Mouse (Mus musculus) adrenal gland, adult 8-10 months (tissue): Measurements from ENCODE around the gene Memo1. TPM values are rescaled to one million over a fixed set of nuclear protein-coding genes. Genes with fewer than 3 reads are reported as not detected.
A peak's percentile ranks its signal among the peaks of the same experiment; 100 is the strongest.
"Not testable (repeated sequence)": the region's sequence is repeated elsewhere in the genome, so short reads cannot be mapped to it uniquely, and the experiment has no call there.

Experiments used
- DNase-seq: peaks from one replicate; pipeline ENCODE4 v3.0.0; 2022
- total RNA-seq, 4 experiments: library from RNA; stranded (reverse); gene quantifications; 2 replicates each; pipeline ENCODE4 v1.2.4; 2022

Gene Memo1
- total RNA-seq, result 10 to 100 TPM; 86.6 to 96.8 (median 91.1) TPM

- DNase-seq, result peak; percentile 80
These were observed at the start of gene Memo1 for GRCm38 (mm10) chr17:74295026-74295970. TSS of gene Memo1 (minus strand) at chr17:74295521.

GRCm38 (mm10) chr17:74341151-74341550 lies 45.8 kb upstream of the Memo1 start:
- DNase-seq, result no peak

- peak; percentile 68 for DNase-seq
These were observed 43.9 kb upstream of the Memo1 start, which contains the start of gene Spast for GRCm38 (mm10) chr17:74338937-74339804. TSS of gene Spast (plus strand) at chr17:74338987.

GRCm38 (mm10) chr17:74338225-74338931 lies 43.1 kb upstream of the Memo1 start:
- peak; percentile 93 for DNase-seq

GRCm38 (mm10) chr17:74331049-74331676 lies 35.8 kb upstream of the Memo1 start:
- DNase-seq, result no peak

- not testable (repeated sequence) for DNase-seq
These were observed 32.8 kb upstream of the Memo1 start for GRCm38 (mm10) chr17:74328146-74328545.

- DNase-seq, result not testable (repeated sequence)
These were observed 31.9 kb upstream of the Memo1 start for GRCm38 (mm10) chr17:74327195-74327594.

- DNase-seq, result no peak
These were observed 28.5 kb upstream of the Memo1 start, which contains the start of gene Dpy30 for GRCm38 (mm10) chr17:74323844-74324243. TSS of gene Dpy30 (minus strand) at chr17:74323944.

- no peak for DNase-seq
These were observed 27.2 kb upstream of the Memo1 start for GRCm38 (mm10) chr17:74322400-74323054.

GRCm38 (mm10) chr17:74318721-74319120 lies 23.4 kb upstream of the Memo1 start:
- DNase-seq, result no peak

- DNase-seq, result peak; percentile 83
These were observed 21.1 kb upstream of the Memo1 start for GRCm38 (mm10) chr17:74316309-74316863.

- DNase-seq, result no peak
These were observed 20.4 kb upstream of the Memo1 start for GRCm38 (mm10) chr17:74315445-74316308.

GRCm38 (mm10) chr17:74306021-74306420 lies 10.7 kb upstream of the Memo1 start:
- no peak for DNase-seq

GRCm38 (mm10) chr17:74305616-74306015 lies 10.3 kb upstream of the Memo1 start:
- DNase-seq, result no peak

GRCm38 (mm10) chr17:74304060-74304459 lies 8.7 kb upstream of the Memo1 start:
- DNase-seq, result no peak

GRCm38 (mm10) chr17:74300089-74300488 lies 4.8 kb upstream of the Memo1 start:
- no peak for DNase-seq

- not testable (repeated sequence) for DNase-seq
These were observed 1.7 kb upstream of the Memo1 start for GRCm38 (mm10) chr17:74296991-74297390.

- no peak for DNase-seq
These were observed 929 bp upstream of the Memo1 start for GRCm38 (mm10) chr17:74296076-74296823.

- peak; percentile 83 for DNase-seq
These were observed 795 bp downstream of the Memo1 start for GRCm38 (mm10) chr17:74294426-74295025.
